Mouse (Mus musculus): ENCODE measurements around the gene Retn. TPM values are rescaled to one million over a fixed set of nuclear protein-coding genes. Genes with fewer than 3 reads are reported as not detected.

Gene Retn
- polyA plus RNA-seq, 1 experiment from 2014 or later, result not detected

DNA sequence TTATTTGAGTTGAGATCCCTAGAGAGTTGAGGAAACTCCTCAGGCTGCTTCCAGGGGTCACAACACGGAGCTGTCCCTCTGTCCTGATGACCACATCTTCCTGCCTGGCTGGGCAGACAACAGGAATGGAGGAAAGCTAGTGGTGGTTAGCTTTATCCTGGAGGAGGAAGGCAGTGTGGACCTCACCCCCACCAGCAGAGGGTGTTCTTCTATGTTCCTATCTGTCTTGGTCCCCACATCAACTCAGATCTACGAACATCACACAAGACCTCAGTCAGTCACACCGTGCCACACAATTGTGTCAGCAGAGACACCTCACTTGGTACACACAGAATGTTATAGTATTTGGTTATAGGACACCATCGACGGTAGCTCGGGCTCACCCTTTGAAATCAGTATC is 32.0 kb downstream of the Retn start:
- Histone ChIP-seq H3K9ac (no peak overlapping the region), H3K9me3 (replicated peaks) (no peaks in the 10 kb centered on the region), H3K4me1 (no peaks in the 10 kb centered on the region), H3K27ac (no peak overlapping the region), H3K4me2 (replicated peaks) (no peak overlapping the region), H3K4me3 (no peak overlapping the region), H3K27me3 (no peaks in the 10 kb centered on the region), H3K36me3 (peaks cover 4% of the 10 kb centered on the region)
- no peak for ATAC-seq (ENCODE audit: low FRiP score)
- WGBS, result 73% methylated on average over 6 of the region's 6 CpGs

DNA sequence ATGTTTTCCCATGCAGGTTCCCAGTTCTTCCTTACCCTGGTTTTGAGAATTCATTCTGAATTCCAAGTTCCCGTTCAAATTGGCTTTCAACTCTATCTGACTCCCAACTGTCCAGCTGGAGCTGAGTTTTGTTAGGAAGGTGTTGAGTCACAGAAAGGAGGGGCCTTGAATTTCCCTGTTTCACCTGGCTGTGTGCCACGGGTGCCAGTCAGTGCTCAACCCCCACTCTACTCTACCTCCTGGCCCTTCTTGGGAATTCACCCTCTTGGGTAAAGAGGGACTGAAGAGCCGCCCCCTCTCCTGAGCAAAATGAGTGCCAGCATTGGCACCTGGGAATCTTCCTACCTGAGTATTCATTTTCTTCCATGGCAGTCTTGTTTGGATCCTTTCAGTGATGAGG is 35.2 kb downstream of the Retn start:
- Histone ChIP-seq H3K27me3 (no peaks in the 10 kb centered on the region), H3K36me3 (no peaks in the 10 kb centered on the region), H3K27ac (no peak overlapping the region), H3K9me3 (replicated peaks) (no peaks in the 10 kb centered on the region), H3K4me3 (no peak overlapping the region), H3K4me2 (replicated peaks) (no peak overlapping the region), H3K4me1 (no peaks in the 10 kb centered on the region), H3K9ac (no peak overlapping the region)
- no peak for ATAC-seq (ENCODE audit: low FRiP score)
- 76% methylated on average over 3 of the region's 3 CpGs for WGBS

DNA sequence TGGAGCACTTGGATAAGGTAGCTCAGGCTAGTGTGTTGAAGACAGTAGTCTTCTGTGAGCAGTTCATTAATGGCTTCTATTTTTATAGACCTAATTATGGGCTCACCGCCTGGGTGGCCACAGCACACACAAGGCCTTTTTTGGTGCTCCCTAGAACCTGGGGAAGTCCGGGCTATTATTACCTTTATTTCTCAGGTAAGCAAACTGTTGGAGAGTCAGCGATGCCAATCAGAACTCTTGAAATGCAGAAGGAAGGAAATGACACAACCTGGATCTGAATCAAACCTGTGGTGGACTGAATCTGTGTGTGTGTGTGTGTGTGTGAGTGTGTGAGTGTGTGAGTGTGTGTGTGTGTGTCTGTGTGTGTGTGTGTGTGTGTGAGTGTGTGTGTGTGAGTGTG is 38.6 kb downstream of the Retn start, which contains the start of gene Fcer2a:
Gene Fcer2a (minus strand): TSS at position 55 of the 400 bp plus-strand sequence.
- Histone ChIP-seq H3K4me3 (no peak within 1 kb of the TSS), H3K4me2 (replicated peaks) (no peak within 1 kb of the TSS), H3K4me1 (no peaks in the 10 kb centered on the region), H3K9ac (no peak within 1 kb of the TSS), H3K9me3 (replicated peaks) (no peaks in the 10 kb centered on the region), H3K36me3 (no peaks in the 10 kb centered on the region), H3K27me3 (no peaks in the 10 kb centered on the region), H3K27ac (no peak within 1 kb of the TSS)
- 89% methylated on average over 3 of the region's 3 CpGs for WGBS
- no peak for ATAC-seq (ENCODE audit: low FRiP score)

DNA sequence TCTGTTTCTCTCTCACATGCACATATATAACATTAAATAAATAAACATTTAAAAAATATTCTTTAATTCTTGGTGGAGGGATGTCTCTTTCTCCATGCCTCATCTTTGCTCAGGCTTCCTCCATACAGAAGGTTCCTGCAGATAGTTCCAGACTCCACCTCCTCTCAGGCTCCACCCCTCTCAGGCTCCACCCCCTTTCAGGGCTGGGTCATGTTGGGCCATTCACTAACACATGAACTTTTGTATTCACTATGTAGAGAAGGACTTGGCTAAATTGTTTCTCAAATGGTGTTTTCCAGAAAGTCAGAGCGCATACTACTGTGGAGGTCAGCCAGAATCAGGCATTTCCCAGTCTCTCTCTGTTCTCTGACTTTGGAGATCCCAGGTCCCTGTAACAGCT is 45.9 kb downstream of the Retn start:
- Histone ChIP-seq H3K4me1 (no peaks in the 10 kb centered on the region), H3K27me3 (no peaks in the 10 kb centered on the region), H3K9ac (no peak overlapping the region), H3K27ac (no peak overlapping the region), H3K4me2 (replicated peaks) (no peak overlapping the region), H3K4me3 (no peak overlapping the region), H3K9me3 (replicated peaks) (no peaks in the 10 kb centered on the region; the same call in 1 of the 2 replicates), H3K36me3 (no peaks in the 10 kb centered on the region)
- WGBS, result 93% methylated on average over 1 of the region's 1 CpGs
- no peak for ATAC-seq (ENCODE audit: low FRiP score)

DNA sequence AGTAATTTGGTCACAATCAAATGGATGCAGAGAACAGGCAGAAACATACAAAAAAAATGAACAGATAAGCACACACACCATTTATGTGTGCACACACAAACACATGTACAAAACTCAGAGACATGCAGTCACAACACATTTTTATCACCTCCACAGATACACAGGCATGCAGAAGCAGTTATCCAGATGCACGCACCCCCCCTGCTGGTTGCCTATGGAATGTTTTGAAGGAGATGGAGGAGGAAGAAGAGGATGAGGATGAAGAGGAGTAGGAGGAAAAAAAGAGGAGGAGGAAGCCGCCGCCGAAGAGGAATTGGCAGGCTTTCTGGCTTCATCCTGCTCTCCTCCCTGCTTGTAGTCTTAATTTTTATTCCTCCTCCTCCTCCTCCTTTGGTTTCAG is 50.1 kb downstream of the Retn start:
- Histone ChIP-seq H3K27ac (no peak overlapping the region), H3K9ac (no peak overlapping the region), H3K36me3 (no peaks in the 10 kb centered on the region), H3K4me1 (no peaks in the 10 kb centered on the region), H3K4me3 (no peak overlapping the region), H3K4me2 (replicated peaks) (no peak overlapping the region), H3K27me3 (no peaks in the 10 kb centered on the region), H3K9me3 (replicated peaks) (no peaks in the 10 kb centered on the region; the same call in 1 of the 2 replicates)
- WGBS, result 27% methylated on average over 1 of the region's 4 CpGs
- ATAC-seq (ENCODE audit: low FRiP score), result no peak

DNA sequence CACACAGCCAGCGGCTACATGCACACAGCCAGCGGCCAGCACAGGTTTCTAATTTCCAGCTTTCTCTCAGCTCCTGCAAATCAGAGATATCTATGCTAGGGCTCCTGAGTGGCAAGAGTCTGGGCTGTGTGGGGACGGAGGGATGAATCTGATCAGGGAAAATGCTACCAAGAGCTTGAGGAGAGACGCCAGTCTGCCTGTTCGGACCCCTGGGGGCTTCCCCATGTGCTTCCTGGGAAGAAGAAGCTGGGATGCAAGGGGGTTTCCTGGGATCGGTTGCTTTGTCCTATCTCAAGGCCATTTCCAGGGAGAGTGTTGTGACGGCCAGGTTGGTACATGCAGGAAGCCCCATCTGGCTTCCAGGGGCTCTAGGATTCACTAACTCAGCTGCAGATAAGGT is 52.0 kb downstream of the Retn start:
- Histone ChIP-seq H3K9ac (no peak overlapping the region), H3K27ac (no peak overlapping the region), H3K4me1 (no peaks in the 10 kb centered on the region), H3K4me2 (replicated peaks) (no peak overlapping the region), H3K4me3 (no peak overlapping the region), H3K9me3 (replicated peaks) (no peaks in the 10 kb centered on the region), H3K27me3 (no peaks in the 10 kb centered on the region), H3K36me3 (no peaks in the 10 kb centered on the region)
- 76% methylated on average over 7 of the region's 7 CpGs for WGBS
- no peak for ATAC-seq (ENCODE audit: low FRiP score)

Other genes with a start within 250 kb of the Retn start
- gene Pex11g, start 188.1 kb upstream of the Retn start, polyA plus RNA-seq (2016; fragmentation: Nextera tagmentation; extraction: Ambion mirVana), result 3.7 and 4.3 TPM in 2 replicates
- not detected in 2 replicates for gene Tex45, start 184.9 kb upstream of the Retn start, polyA plus RNA-seq (2016; fragmentation: Nextera tagmentation; extraction: Ambion mirVana)
- gene Zfp358, start 162.6 kb upstream of the Retn start, polyA plus RNA-seq (2016; fragmentation: Nextera tagmentation; extraction: Ambion mirVana), result 77.9 and 79.9 TPM in 2 replicates
- gene Mcoln1, start 155.3 kb upstream of the Retn start, polyA plus RNA-seq (2016; fragmentation: Nextera tagmentation; extraction: Ambion mirVana), result 79.5 and 83.2 TPM in 2 replicates
- 32.6 and 38.9 TPM in 2 replicates for gene Pnpla6, start 140.4 kb upstream of the Retn start, polyA plus RNA-seq (2016; fragmentation: Nextera tagmentation; extraction: Ambion mirVana)
- gene C330021F23Rik, start 87.8 kb upstream of the Retn start, polyA plus RNA-seq (2016; fragmentation: Nextera tagmentation; extraction: Ambion mirVana), result 1.5 and 2.0 TPM in 2 replicates
- gene Camsap3, start 68.5 kb upstream of the Retn start, polyA plus RNA-seq (2016; fragmentation: Nextera tagmentation; extraction: Ambion mirVana), result 26.8 and 27.4 TPM in 2 replicates
- gene Xab2, start 34.5 kb upstream of the Retn start, polyA plus RNA-seq (2016; fragmentation: Nextera tagmentation; extraction: Ambion mirVana), result 58.9 and 59.6 TPM in 2 replicates
- gene Pet100, start 34.2 kb upstream of the Retn start, polyA plus RNA-seq (2016; fragmentation: Nextera tagmentation; extraction: Ambion mirVana), result 112 and 116 TPM in 2 replicates
- gene Pcp2, start 30.2 kb upstream of the Retn start, polyA plus RNA-seq (2016; fragmentation: Nextera tagmentation; extraction: Ambion mirVana), result 0.56 and 0.87 TPM in 2 replicates
- gene Stxbp2, start 24.8 kb upstream of the Retn start, polyA plus RNA-seq (2016; fragmentation: Nextera tagmentation; extraction: Ambion mirVana), result 27.1 and 27.3 TPM in 2 replicates
- gene Mcemp1, start 10.0 kb downstream of the Retn start, polyA plus RNA-seq (2016; fragmentation: Nextera tagmentation; extraction: Ambion mirVana), result 0.18 and 0.21 TPM in 2 replicates
- 5.3 and 8.4 TPM in 2 replicates for gene Fcor, start 16.6 kb downstream of the Retn start, polyA plus RNA-seq (2016; fragmentation: Nextera tagmentation; extraction: Ambion mirVana)
- 43.3 and 46.3 TPM in 2 replicates for gene Trappc5, start 20.5 kb downstream of the Retn start, polyA plus RNA-seq (2016; fragmentation: Nextera tagmentation; extraction: Ambion mirVana)
- gene Fcer2a, start 38.4 kb downstream of the Retn start, polyA plus RNA-seq (2016; fragmentation: Nextera tagmentation; extraction: Ambion mirVana), result 0.37 and 0.60 TPM in 2 replicates
- 0.17 TPM in 1 of 2 replicates, not detected in the other for gene Clec4g, start 64.9 kb downstream of the Retn start, polyA plus RNA-seq (2016; fragmentation: Nextera tagmentation; extraction: Ambion mirVana)
- gene Cd209a, start 93.2 kb downstream of the Retn start, polyA plus RNA-seq (2016; fragmentation: Nextera tagmentation; extraction: Ambion mirVana), result not detected in 2 replicates
- gene Cd209e, start 198.5 kb downstream of the Retn start, polyA plus RNA-seq (2016; fragmentation: Nextera tagmentation; extraction: Ambion mirVana), result not detected in 2 replicates
- not detected in 2 replicates for gene Cd209d, start 222.8 kb downstream of the Retn start, polyA plus RNA-seq (2016; fragmentation: Nextera tagmentation; extraction: Ambion mirVana)

Measured in hindbrain, embryonic 12.5 days (tissue).